Mouse (Mus musculus) liver, adult (tissue): ENCODE results near the gene Smim23.

ENCODE experiments used
- GATA4 ChIP-seq: IDR thresholded peaks from 2 replicates; pipeline ENCODE4 v1.6.1; 2014; ENCODE audit warnings: mild to moderate bottlenecking, low read length; ENCODE audit not compliant: insufficient replicate concordance

Smim23 gene

DNA sequence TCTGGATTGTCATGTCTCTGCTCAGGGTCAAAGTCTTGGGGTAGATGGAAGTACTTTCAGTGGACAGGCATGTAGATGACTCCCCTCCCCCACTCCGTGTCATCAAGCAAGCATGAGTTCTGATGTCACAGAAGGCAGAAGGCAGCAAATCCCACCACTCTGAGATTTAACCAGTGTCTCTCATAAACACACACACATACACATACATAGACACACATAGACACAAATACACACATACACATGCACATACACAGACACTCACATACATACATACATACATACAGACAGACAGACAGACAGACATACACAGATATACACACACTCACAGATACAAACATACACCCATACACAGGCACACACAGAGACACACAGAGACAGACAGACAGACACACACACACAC, at the start of gene Smim23:
Smim23 (minus strand) TSS at position 101 of the 400 bp plus-strand sequence.
- no peak for TF ChIP-seq GATA4

DNA sequence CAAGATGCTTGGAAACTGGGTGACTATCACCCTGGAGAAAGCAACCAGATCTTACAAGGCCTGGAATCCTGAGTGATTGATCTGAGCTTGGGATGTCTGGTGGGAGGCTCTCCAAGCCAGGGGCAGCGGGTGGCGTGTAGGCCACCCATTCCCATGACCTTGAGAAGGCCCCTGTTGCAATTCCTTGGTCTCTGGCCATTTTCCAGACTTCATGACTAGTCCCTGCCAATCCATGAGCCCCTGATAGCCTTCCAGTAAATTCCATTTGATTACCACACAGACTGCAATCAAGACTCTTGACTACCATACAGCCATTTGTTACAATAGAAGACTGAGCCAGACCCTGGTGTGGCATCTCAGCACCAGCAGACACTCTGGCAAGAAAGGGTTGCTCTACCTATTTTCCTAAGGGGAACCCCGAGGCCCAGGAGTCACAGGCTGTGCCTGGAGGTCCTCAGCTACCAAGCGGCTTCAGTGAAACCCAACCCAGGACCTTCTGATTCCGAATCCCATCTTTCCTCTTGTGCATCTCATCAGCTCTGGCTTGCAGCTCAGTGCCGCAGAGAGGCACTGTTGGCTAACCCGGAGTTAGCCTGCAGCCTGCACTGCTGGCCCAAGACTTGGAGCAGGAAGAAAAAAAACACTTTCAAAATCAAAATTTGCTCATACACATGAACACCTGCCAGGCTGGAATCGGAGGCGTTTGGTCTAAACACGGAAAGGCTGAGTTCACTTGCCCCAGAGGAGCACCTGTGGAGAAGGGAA, 44.4 kb upstream of the Smim23 start:
- TF ChIP-seq GATA4, result no peak

DNA sequence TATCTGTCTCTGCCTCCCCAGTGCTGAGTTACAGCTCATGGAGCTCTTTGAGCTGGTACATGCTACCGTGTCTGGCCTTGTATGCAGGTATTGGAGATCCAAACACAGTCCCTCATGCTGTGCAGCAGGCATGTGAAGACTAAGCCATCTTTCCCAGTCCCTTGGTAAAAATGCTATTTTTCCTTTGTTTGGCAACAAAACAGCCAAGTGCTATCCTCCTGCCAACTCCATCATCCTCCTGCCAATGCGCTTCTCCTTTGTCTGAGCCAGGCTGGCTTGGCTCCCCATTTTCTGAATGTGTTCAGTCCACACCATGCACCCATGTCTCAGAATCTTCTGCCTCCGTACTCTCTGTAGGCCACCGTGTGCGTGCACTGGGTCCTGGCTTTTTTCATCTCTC, 40.2 kb upstream of the Smim23 start:
- TF ChIP-seq GATA4, result no peak

DNA sequence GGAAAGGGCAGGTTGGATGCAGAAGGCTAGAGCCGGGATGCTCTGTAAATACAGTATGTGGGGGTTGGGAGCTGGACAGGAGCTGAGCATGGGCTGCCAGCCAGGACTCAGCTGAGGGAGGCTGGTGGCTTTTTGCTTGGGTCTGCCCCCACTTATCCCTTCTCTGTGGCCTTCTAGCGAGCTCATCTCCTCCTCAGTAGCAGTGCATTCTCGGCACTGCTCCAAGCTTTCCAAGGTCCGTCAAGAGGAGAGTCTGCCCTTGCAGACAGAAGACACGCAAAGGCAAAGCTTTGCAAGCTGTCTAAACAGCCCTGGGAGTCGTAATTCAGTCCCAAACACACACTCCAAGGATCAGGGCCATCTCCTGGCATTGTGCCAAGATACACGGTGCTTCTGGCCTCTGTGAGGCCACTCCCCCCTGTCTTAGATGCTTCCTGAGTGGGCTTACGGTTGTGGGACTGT, 33.0 kb upstream of the Smim23 start:
- TF ChIP-seq GATA4, result no peak

DNA sequence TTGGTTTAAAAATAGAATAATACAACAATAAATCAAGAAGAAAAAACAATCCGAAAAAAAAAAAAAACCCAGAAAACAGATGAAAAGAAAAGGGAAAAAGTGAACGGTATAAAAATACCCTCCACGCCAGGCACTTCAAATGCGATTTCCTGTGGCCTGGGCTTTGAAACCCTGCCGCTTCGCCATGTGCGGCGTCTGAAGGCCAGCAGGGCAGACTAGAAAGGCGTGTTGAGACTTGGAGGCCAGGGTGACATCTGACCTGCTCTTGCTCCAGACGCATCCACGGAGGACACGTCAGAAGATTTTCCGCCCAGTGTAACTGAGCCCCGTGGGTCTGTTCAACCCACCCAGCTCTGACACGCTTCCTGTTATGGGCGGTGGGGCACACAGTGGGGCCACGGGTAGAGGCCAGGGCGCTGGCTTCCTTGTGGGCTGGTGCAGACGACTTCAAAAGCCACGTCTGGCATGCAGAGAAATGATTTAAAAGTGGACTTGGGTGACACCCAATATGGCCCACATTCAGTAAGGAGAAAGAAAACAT, 22.3 kb upstream of the Smim23 start:
- no peak for TF ChIP-seq GATA4

DNA sequence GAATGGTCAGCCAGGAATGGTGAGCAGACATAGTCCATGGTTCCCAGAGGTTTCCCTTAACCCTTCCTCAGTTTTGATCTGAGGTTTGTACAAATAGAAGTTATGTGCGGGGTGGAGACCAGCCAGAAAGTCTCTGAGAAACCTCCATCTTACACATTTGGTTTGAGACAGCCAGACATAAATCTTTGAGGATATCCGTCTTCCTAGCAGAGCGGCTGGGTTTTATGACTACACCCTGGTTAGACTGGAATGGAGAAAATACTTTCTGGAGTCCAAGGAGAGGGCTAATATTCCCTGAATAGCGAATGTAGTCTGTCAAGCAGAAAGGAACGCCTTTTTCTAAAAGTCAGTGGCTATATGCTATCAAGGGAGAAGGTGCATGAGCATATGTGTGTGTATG, 16.8 kb upstream of the Smim23 start:
- no peak for TF ChIP-seq GATA4

GRCm38 (mm10) chr11:32840256-32840655, 15.9 kb upstream of the Smim23 start:
- TF ChIP-seq GATA4, result no peak

GRCm38 (mm10) chr11:32835022-32835421, 10.6 kb upstream of the Smim23 start:
- no peak for TF ChIP-seq GATA4

DNA sequence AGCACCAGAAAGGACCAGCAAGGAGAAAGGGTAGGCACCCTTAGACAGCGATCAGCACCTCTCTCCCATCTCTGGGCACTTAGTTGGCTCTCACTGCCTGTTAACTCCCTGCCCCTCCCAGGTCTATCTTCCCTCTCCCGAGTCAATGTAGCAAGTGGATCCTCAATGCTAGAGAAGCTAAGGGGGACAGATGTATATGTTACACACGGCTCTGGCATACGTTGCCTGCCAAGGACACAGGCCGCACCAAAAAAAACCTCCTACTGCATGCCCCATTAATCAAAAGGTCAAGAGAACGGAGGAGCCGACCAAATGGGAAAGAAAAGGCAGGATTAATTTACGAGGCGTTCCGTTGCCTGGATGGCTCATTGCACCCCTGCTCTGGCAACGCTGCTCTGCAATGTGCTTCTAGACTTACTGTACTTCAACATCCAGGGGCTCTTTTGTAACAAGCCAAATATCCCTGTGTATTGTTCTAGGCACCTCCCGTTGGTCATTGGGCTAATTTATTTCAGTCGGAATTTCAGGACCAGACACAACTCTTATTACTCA, 10.0 kb upstream of the Smim23 start:
- TF ChIP-seq GATA4, result no peak

GRCm38 (mm10) chr11:32817566-32817965, 6.8 kb downstream of the Smim23 start:
- TF ChIP-seq GATA4, result no peak

- no peak for TF ChIP-seq GATA4
Observed at GRCm38 (mm10) chr11:32814286-32814685, 10.1 kb downstream of the Smim23 start.

- TF ChIP-seq GATA4, result no peak
Observed at GRCm38 (mm10) chr11:32809091-32809490, 15.3 kb downstream of the Smim23 start.

- TF ChIP-seq GATA4, result no peak
Observed at GRCm38 (mm10) chr11:32805958-32806357, 18.4 kb downstream of the Smim23 start.

- TF ChIP-seq GATA4, result no peak
Observed at GRCm38 (mm10) chr11:32803658-32804057, 20.7 kb downstream of the Smim23 start.

DNA sequence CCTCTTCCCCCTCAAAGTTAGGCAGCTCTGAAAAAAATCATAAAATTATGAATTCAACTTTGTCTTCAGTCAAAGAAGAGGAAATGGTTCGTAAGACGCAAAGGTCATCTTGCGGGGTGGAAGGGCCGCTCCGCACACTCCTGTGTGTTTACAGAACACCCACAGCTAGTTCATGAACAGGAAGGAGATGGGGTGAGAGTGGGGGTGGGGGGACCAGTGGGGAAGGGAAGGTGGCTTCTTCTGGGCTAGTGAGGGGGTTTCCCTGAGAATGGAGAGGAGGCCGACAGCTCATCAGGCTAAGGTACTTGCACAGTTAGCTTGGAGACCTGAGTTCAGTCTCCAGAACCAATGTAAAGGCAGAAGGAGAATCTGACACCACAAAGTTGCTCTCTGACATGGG, 22.7 kb downstream of the Smim23 start:
- no peak for TF ChIP-seq GATA4

GRCm38 (mm10) chr11:32800929-32801375, 23.5 kb downstream of the Smim23 start:
- TF ChIP-seq GATA4, result no peak
